Mouse (Mus musculus) mature B cell (primary cell): ENCODE results near the gene Olfr692.
"Not testable (repeated sequence)": the region's sequence is repeated elsewhere in the genome, so short reads cannot be mapped to it uniquely, and the experiment has no call there.

Source experiments
- in situ Hi-C: fragments of 300-500 bp; cut with MboI; formaldehyde crosslinking; loops from 2 replicates; pipeline ENCODE4 v1.14.3; 2019

The Olfr692 gene

DNA sequence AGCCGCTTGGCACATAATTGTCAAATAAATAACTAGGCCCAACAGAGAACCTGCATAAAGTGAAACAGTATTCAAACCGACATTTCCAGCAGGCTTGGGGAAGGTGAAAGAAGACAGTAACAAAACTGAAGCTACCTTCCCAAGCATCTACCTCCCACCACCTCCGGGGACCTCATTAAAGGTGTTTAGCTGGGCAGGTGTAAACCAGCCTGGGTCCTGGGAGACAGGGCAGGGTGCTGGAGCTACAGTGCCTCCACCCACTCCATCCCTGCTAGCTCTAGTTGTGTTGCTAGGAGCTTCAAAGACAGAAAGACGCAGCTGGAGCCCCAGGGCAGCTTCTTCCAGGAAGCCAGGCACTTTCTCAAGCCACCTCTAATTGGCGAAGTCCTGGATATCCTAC is 36.2 kb downstream of the Olfr692 start, which contains the start of gene Cnga4:
TSS of gene Cnga4 (plus strand) at position 301 of the 400 bp plus-strand sequence.
- in situ Hi-C loops, result no loop called here

DNA sequence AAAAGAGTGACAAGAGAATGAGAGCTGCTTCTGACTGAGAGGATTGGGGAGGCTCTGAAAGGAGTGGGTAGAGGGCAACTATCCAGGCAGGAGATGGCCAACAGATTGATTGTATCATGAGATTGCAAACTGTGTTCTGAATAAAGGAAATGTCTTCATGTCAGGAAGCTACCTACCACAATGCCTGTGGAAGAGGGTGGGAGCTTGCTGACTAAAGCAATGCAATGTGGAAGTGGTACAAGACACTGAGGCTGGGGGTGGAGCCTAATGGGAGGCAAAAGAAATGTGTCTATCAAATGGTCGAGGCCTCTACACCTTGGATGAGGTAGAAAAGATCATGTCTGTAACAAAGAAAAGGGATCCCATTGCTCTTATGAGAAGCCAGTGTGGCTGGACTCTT is 38.3 kb downstream of the Olfr692 start:
- in situ Hi-C loops, result no loop called here

DNA sequence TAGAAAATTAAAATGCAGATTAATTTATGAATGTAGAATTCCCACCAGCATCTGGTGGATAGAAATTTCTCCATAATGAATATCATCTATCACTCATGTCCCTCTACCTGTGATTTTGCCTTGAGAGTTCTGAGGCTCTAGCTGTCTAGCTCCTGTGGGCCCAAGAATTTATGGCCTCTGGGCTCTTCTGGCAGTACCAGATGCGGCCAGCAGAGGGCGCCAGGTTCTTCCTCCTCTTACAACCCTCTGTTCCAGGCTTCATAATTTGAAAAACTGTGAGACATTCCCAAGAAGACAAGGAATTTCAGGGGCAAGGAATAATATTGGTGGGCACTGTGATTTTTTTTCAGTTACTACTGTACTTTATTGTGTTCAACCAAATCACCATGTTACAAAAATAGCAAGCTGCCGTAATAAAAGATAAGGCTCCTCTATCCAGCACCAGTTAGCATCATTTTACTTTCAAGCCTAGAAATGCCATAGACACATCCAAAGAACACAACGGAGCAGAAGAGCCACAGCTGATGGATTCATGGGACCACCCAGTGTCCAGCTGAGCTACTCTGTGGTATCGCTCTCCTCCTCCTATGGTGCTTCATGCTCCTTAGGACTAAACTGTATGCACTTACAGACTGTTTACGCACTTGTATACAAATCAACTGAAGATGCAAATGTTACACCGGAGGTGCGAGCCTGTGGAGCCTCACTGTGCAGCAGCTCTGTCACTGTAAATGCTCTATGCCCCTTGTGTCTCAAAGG is 44.0 kb downstream of the Olfr692 start:
- in situ Hi-C loops, result not testable (repeated sequence)

DNA sequence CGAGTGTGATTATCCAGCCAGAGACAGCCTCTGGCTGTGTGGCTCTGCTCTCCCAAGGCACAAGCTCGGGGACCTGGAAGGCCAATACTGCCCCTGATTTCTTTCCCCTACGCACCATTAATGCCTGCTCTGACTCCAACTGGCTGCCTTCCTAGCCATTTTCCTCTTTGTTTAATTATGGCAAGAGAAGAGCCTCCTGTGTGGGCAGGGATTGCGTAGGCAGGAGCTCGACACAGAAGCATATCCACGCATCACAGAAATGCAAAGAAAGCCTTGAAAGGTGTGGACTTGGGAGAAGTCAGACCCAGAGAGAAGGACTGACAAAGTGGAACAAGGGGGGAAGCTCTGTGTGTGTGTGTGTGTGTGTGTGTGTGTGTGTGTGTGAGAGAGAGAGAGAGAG is 46.4 kb downstream of the Olfr692 start:
- in situ Hi-C loops, result no loop called here

DNA sequence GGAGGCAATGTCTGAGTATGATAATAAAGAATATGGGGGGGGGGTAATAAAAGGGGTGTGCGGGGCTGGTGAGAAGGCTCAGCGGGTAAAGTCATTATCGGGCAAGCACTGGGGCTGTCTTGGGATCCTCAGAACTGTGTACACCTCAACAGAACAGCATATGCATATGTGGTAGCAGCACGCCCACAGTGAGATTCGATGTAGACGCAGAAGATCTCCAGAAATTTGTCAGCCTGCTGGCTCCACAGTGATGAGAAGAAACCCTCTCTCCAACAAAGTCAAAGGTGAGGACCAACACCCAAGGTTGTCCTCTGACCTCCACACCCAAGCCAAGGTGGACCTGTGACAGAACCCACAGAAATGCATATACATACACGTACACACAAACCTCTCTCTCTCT is 48.5 kb downstream of the Olfr692 start:
- in situ Hi-C loops, result no loop called here

DNA sequence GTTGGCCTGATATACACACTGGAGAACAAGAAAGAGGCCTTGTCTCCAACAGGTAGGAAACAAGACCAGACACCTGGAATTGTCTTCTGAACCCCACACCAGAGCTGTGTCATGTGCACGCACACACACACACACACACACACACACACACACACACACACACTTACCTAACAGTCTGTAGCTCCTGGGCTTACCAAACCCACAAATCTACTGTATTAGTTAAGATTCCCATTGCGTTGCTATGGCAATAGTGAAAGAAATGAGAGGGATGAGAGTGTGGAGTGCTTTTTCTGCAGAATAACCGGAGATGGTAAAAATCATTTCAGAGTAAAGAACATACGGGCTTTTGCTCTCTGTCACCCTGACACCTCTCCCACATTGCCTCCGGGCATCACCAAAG is 50.1 kb downstream of the Olfr692 start:
- in situ Hi-C loops, result no loop called here
